Mouse (Mus musculus) small intestine, adult 2 months (tissue): ENCODE data around the gene Dhx40.

Source experiments
- CTCF ChIP-seq: fragments of 200-500 bp; IDR thresholded peaks from 2 replicates; pipeline ENCODE4 v1.5.1; 2012; ENCODE audit warnings: low read depth, mild to moderate bottlenecking, control low read depth, inconsistent platforms, low read length, moderate library complexity, mixed read lengths; ENCODE audit not compliant: insufficient replicate concordance, insufficient read length; ENCODE audit errors: extremely low read depth
- POLR2A ChIP-seq: fragments of 200-500 bp; IDR thresholded peaks from 2 replicates; pipeline ENCODE4 v1.6.1; 2012; ENCODE audit warnings: low read depth, mild to moderate bottlenecking, control low read depth, inconsistent platforms, low read length, moderate library complexity

- no peak for TF ChIP-seq POLR2A
- no peak for TF ChIP-seq CTCF
Measured at GRCm38 (mm10) chr11:86745634-86746404, 61.7 kb downstream of the Dhx40 start.
